Mouse (Mus musculus) stomach, postnatal 0 days (tissue): Measurements from ENCODE around the gene Cds2.

ENCODE experiments used
- CTCF ChIP-seq: IDR thresholded peaks from 2 replicates; pipeline ENCODE4 v1.5.1; 2016; ENCODE audit warnings: antibody characterized with exemption, low read depth, mild to moderate bottlenecking, moderate library complexity
- EP300 ChIP-seq: optimal IDR thresholded peaks from 2 replicates; pipeline ENCODE3; 2016; ENCODE audit warnings: antibody characterized with exemption

DNA sequence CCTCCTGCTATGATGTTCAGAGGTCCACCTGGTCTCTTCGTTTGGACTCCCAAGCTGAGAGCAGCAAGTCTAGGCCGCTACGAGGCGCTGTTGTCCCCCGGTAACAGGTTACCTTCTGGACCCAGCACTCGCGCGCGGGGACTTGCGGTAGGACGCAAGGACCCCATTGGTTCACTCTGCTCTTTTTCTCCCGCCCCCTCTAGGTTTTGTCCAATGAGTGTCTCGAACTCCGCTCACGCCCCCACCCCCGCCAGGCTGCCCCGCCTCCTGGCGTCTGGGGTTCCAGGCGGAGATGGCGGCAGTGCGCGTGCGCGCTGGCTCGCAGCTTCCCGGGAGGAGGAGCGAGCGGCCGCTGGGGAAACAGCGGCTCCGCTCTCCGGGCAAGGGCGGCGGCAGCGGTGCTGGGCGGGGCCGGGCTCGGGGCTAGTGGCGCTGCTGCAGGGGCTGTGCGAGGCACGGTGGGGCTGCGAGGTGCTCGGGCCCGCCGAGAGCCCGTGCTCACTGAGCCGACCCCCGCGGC lies at the start of gene Cds2:
- peak; percentile 94 for TF ChIP-seq CTCF
- TF ChIP-seq EP300: no peak
